Mouse (Mus musculus) Muller cell, postnatal 12 days (primary cell): ENCODE results near the gene Gm38655.
"Not testable (repeated sequence)": the region's sequence is repeated elsewhere in the genome, so short reads cannot be mapped to it uniquely, and the experiment has no call there.

Experiments
- DNase-seq: peaks from one replicate; pipeline ENCODE4 v3.0.0-alpha.2; 2015; ENCODE audit errors: inconsistent ontology term

Gene Gm38655

DNA sequence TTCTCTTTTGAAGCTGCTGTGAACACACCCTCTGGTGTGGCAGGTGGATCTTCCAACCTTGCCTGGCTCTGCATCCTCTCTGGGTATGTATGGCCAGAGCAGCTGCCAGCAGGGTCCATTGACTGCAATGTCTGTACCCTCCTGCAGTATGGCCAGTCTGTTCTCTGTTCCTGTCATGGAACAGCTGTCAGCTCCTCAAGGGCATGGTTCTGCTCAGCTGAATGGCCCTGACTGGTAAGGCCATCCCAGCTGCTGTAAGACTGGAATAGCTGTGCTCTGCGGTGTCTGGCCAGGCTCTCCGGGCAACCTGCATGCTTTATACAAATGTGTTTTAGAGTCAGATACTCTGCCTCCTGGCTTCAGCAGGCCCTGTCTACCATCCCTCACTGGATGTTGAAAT lies 5.6 kb downstream of the Gm38655 start:
- DNase-seq = no peak

DNA sequence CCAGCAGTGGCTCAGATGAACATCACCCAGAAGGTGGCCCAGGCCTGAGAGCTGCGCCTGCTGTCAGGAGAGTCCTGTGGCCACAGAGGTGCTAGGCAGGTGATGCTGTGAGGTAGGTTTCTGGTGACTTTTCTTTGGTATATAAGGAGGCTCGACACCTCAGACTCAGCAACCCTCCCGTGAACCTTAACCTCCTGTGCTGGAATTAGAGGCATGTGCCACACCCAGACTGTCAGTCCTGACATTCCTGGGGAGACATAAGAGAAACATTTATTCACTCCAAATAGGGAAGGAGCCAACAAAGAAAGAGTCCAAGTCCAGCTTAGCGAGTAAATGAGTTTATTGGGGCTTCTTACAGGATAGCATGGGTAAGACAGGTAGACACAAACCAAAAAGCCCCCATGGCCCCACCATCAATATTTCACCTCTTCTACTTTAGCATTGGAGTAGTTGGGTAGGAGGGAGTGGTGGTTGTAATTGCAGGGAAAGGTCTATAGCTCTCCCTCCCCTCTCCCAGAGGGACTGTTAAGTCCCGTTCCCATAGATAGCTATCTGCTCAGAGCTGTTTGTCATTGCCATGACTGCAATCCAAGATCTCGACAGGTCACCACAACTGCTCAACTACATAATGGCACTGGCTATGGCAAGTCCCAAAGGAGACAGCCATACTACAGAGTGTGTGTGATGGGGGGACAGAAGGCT lies 9.2 kb downstream of the Gm38655 start:
- DNase-seq = no peak

DNA sequence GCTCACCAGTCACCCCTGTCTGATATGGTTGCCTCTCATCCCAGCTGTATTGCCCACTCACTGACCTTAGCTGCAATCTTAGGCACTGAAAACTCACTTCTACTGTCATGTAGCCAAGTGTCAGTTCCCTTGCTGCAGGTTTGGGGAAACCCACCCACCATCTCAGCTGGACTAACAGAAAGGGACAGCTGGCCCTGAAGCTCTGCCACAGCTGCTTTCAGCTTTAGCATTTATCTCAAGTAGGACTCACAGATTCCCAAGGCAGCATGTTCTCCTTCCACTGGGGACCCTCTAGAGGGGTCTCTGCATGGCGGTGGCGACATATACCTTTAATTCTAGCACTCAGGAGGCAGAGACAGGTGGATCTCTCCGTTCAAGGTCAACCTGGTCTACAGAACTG lies 10.5 kb downstream of the Gm38655 start:
- no peak for DNase-seq

DNA sequence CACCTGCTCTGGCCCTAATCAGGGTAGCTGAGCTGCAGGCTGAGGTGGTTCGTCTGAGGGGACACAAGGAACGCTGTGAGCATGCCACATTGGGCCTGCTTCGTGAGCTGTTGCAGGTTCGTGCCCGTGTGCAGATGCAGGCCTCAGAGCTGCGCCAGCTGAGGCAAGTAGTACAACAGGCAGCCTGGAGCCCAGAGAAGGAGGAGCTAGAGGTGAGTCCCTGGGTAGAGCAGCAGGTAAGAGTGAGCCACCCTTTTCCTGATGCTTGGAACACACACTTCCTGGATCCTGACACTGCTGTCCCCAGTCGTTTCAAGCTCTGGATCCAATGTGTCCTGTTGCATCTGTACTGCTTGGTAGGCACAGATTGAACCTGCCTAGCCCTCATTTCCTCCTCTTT lies 11.9 kb downstream of the Gm38655 start:
- no peak for DNase-seq

DNA sequence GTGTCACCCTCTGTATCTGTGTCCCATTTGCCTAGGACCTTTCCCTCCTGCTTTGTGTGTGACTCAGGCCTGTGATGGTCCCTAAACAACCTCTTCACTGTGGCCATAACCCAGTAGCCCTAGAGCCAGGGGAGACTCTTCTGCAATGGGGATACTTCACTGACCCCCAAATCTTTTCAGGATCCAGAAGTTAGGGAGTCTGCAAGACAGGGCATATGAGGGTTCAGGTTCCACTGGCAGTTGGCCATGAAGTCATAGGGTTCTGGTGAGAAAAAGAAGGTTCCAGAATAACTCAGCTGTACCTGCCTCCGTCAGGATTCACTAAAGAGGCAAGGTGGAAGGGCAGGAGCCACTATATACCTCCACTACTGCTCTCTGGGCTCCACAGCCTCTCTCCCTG lies 13.1 kb downstream of the Gm38655 start, which contains the start of gene Ccdc154:
TSS of gene Ccdc154 (plus strand) at position 301 of the 400 bp plus-strand sequence.
- DNase-seq = no peak

DNA sequence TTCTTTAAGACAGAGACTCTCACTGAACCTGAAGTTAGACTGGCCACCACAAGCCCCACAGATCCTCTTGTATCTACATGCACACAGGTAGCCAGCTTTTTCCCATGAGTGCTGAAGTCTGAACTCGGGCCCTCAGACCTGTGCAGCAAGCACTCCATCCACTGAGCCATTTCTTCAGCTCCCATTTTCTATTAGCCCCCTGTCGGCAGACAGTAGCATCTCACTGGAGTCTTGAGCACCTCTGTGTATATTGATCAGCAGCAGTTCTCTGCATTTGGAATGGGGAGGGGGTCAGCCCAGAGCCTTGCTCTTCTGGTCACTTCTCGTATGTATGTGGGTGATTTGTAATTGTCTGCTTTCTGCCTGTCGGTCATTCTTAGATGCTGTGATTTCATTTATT lies 35.3 kb downstream of the Gm38655 start:
- no peak for DNase-seq

DNA sequence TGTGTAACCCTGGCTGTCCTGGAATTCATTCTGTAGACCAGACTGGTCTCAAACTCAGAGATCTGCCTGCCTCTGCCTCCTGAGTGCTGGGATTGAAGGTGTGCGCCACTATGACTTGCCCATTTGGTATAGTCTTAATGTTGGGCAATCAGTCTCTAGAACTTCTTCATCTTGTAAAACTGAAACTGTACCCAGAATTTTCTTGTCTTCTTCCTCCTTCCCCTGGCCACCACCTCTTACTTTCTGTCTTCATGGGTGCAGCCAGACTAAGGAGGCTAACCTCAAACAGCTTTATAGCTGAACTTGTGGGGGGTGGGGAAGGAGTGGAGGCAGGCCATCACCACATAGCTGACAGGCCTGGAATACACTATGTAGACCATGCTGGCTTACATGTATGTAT lies 36.5 kb downstream of the Gm38655 start:
- DNase-seq = no peak

DNA sequence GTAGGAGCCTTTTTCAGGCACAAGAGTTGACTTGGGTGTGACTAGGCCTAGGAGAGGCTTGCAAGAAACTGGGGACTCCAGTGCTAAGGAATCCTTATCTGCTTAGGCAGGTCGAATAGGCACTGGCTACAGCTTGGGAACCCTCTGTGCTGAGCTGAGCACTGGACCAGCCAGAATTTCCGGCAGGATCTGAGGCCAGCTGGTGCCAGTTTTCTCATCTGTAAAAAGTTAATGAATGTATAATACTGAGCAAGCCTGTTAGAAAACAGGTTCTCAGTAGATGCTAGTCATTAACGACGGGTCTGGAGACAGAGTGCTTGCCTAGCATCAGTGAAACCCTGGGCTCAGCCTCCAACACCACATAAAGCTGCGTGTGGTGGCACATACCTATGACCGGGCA lies 39.6 kb downstream of the Gm38655 start:
- DNase-seq = no peak

DNA sequence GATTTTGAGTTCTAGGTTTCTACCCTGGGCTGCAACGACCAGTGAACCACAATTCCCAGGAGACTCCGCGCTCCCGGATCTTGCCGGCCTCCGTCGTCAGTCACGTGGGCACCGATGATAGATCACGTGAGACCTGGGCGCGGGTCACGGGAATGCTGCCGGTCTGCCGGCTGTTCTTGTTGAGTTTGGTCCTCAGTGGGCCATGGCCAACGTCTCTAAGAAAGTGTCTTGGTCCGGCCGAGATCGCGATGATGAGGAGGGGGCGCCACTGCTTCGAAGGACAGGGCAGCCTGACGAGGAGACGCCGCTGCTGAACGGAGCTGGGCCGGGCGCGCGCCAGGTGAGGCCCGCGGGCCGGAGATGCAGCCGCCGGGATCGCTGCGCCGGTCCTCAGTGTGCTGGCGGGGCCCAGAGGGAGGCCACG lies 42.0 kb downstream of the Gm38655 start, which contains the start of gene Clcn7:
TSS of gene Clcn7 (plus strand) at position 117 of the 424 bp plus-strand sequence.
- DNase-seq = peak; percentile 86

DNA sequence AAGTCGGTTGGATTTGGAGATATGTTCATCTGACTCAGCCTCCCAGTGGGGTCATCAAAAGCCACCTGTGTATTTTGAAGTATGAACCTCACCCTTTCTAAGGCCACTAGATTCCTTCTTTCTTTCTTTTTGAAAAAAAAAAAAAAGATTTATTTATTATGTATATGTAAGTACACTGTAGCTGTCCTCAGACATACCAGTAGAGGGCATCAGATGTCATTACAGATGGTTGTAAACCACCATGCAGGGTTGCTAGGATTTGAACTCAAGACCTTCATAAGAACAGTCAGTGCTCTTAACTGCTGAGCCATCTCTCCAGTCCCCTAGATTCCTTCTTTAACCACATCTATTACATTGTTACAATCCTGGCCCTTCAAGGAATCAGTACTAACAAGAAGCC lies 45.2 kb downstream of the Gm38655 start:
- no peak for DNase-seq

DNA sequence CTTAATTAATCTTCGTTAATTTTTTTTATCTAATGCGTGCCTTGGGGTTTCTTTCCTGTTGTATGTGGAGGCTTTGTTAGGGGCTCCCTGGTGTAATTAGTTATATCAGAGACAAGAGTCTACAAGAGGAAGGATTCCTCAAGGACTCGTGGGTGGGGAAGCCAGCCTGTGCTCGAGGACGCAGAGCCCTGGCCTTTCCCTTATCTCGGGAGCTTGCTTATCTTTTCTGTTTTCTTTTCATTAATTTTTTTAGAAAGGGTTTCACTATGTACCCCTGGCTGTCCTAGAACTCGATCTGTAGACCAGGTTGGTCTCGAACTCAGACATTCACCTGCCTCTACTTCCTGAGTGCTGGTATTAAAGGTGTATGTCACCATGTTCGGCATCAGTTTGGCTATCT lies 47.6 kb downstream of the Gm38655 start:
- no peak for DNase-seq

DNA sequence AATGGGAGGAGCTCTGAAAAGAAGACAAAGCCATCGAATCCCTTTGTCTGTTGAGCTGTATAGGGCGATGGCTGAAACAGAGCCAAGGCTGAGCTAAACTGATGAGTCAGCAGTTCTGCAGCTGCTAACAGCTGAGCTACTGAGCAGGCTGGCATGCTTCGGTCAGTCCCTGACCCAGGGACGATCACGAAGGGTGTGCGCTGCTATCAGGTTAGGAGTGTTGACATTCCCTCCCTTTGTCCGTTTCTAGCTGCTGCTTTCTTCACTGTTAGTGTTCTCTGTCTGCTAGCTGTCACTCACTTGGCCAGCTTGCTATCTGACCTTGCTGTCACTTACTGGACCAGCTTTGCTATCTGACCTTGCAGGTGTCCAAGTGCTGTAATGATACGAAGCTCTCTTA lies 48.2 kb downstream of the Gm38655 start:
- DNase-seq = no peak

DNA sequence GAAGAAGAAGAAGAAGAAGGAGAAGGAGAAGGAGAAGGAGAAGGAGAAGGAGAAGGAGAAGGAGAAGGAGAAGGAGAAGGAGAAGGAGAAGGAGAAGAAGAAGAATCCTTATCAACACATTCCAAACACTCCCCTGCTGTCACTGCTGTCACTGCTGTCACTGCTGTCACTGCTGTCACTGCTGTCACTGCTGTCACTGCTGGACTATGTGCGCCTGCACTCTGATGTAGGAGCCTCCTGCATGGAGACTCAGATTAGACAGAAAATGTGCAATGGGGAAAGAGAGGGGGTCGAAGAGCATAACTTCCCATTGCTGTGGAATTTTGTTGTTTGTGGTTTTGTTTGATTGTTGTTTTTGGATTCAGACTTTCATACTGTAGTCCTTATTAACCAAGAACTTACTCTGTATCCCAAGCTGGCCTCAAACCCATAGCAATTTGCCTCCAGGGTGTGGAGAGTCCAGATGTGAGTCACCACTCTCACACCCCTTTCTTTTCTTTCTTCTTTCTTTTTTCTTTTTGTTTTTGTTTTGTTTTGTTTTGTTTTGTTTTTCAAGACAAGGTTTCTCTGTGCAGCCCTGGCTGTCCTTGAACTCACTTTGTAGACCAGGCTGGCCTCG lies 49.7 kb downstream of the Gm38655 start:
- DNase-seq = not testable (repeated sequence)

DNA sequence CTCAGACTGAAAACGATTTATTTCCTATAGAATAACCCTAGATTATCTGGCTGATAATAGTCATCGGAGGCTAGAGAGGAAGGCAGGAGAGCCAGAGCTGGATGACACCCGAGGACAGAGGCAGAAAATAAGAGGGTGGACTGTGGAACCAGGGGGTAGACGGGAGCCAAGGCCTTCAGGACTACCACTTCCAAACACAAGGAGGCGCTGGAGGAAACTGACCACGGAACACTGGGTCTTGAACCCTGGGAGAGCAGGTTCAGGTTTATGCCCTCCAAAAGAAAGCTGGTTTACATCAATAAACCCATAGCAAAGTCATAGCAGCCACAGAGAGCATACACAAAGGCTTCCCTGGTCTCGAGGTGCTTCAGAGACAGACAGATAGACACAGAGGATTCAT lies 51.3 kb downstream of the Gm38655 start:
- DNase-seq = no peak
